Mouse (Mus musculus): ENCODE data around the gene Magel2.

DNA sequence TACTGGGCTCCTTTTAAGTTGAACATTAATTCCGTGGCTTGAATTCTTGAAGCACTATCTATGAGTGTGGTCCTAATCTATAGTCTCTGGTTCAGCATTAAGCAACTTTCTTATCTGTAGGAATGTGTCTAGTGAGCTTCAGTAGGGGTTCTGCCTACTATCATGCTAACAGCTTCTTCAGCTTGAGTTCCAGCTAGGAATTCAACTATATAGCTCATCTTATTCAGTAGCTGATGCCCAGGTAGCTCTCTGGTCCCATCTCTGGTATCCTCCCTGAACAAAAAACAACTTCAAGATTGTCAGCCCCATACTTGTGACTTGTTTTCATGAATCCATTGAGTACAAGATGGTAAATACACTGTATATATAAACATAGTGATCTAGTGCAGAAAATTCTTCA, 30.5 kb upstream of the Magel2 start, which contains the start of gene Ndn:
- TF ChIP-seq POLR2A (IDR thresholded peaks at IDR 0.05; ENCODE audit: control insufficient read depth, extremely low read depth, insufficient read depth, low read length, poor library complexity): no peak
- no peak for TF ChIP-seq CTCF (IDR thresholded peaks at IDR 0.05; ENCODE audit: borderline replicate concordance, control insufficient read depth, extremely low read depth, insufficient read depth, low read length, poor library complexity)
